Mouse (Mus musculus) lung, postnatal 0 days (tissue): ENCODE measurements at regions not wholly inside any gene's neighbourhood (a gene's known extent, or its start where the extent isn't known, plus 50 kb on each side); places are given as distances from the start of the nearest gene placed in this dataset.

ENCODE experiments used
- CTCF ChIP-seq: IDR thresholded peaks from 2 replicates; pipeline ENCODE4 v1.5.1; 2016; ENCODE audit warnings: antibody characterized with exemption, mild to moderate bottlenecking
- EP300 ChIP-seq: IDR thresholded peaks from 2 replicates; pipeline ENCODE4 v1.6.1; 2016; ENCODE audit warnings: antibody characterized with exemption, mild to moderate bottlenecking, control low read depth

DNA sequence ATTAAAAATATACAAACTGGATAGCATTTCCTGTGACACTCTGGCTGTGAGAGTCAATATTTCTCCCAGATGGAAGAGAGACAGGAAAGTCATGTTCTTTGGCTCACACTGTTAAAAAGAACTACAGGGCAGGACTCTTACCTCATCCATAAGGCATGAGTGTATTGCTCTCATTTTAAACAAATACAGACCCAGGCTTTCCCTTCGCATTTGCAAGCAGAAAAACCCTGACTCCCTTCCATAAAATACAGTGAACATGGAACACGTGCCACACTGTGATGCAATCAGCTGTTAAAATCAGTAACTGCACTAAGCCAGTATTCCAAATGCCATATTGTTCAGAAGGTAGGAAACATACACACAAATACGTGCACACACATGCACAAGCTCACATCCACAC, 323.1 kb downstream of the Agtpbp1 start:
- TF ChIP-seq CTCF (no peak), EP300 (no peak)
